Mouse (Mus musculus): ENCODE measurements around the gene Kirrel. TPM values are rescaled to one million over a fixed set of nuclear protein-coding genes. Genes with fewer than 3 reads are reported as not detected.
A peak's percentile ranks its signal among the peaks of the same experiment; 100 is the strongest.

Kirrel gene
- polyA plus RNA-seq, 1 experiment from 2014 or later, result 12.0 TPM

GRCm38 (mm10) chr3:87194591-87194990, 20.0 kb upstream of the Kirrel start:
- H3K27ac ChIP-seq (replicated peaks; ENCODE audit: low read depth, low read length), result no peak overlapping the region
- H3K9me3 ChIP-seq (replicated peaks; ENCODE audit: control insufficient read depth, low read length), result no peaks in the 10 kb centered on the region
- no peak overlapping the region for H3K9ac ChIP-seq (replicated peaks; ENCODE audit: low read length)
- no peaks in the 10 kb centered on the region for H3K27me3 ChIP-seq (ENCODE audit: control insufficient read depth, insufficient read depth, low read length)
- no peaks in the 10 kb centered on the region for H3K4me1 ChIP-seq (ENCODE audit: control insufficient read depth, insufficient read depth, low read length)
- no peak for ATAC-seq (replicated peaks; ENCODE audit: insufficient number of reproducible peaks, low FRiP score, low TSS enrichment, low read depth)
- WGBS, result 74% methylated on average over 2 of the region's 2 CpGs
- no peak overlapping the region for H3K4me2 ChIP-seq (ENCODE audit: low read depth, low read length)
- no peak overlapping the region for H3K4me3 ChIP-seq (ENCODE audit: low read depth, low read length)
- H3K36me3 ChIP-seq (replicated peaks; ENCODE audit: control insufficient read depth, insufficient read depth, low read depth, low read length), result no peaks in the 10 kb centered on the region
- DNase-seq (ENCODE audit: low spot score), result no peak

DNA sequence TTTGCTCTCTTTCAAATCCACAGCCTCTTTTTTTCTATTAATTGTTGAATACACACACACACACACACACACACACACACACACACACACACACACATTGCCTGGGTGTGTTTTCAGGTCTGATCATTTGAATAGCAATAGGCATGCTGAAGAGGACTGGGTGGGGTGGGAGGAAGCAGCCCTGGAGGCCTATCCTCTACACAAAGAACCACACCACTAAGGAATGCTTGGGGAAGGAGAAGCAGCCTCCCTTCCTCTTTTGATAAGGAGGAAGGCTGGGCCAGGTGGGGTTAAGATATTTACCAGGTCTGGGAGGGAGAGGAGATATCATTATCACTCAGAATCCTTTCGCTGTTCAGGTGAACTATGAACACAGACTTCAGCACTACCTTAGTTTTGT, 19.2 kb upstream of the Kirrel start:
- H3K36me3 ChIP-seq (replicated peaks; ENCODE audit: control insufficient read depth, insufficient read depth, low read depth, low read length), result no peaks in the 10 kb centered on the region
- no peak overlapping the region for H3K9ac ChIP-seq (replicated peaks; ENCODE audit: low read length)
- no peaks in the 10 kb centered on the region for H3K4me1 ChIP-seq (ENCODE audit: control insufficient read depth, insufficient read depth, low read length)
- no peak overlapping the region for H3K4me2 ChIP-seq (ENCODE audit: low read depth, low read length)
- no peak overlapping the region for H3K4me3 ChIP-seq (ENCODE audit: low read depth, low read length)
- no peaks in the 10 kb centered on the region for H3K9me3 ChIP-seq (replicated peaks; ENCODE audit: control insufficient read depth, low read length)
- no peak overlapping the region for H3K27ac ChIP-seq (replicated peaks; ENCODE audit: low read depth, low read length)
- DNase-seq (ENCODE audit: low spot score) (no peak), ATAC-seq (replicated peaks; ENCODE audit: insufficient number of reproducible peaks, low FRiP score, low TSS enrichment, low read depth) (no peak)
- no peaks in the 10 kb centered on the region for H3K27me3 ChIP-seq (ENCODE audit: control insufficient read depth, insufficient read depth, low read length)
- WGBS, result 62% methylated on average over 1 of the region's 1 CpGs

GRCm38 (mm10) chr3:87193352-87193751, 18.8 kb upstream of the Kirrel start:
- no peaks in the 10 kb centered on the region for H3K9me3 ChIP-seq (replicated peaks; ENCODE audit: control insufficient read depth, low read length)
- DNase-seq (ENCODE audit: low spot score), result no peak
- H3K27ac ChIP-seq (replicated peaks; ENCODE audit: low read depth, low read length), result no peak overlapping the region
- H3K4me1 ChIP-seq (ENCODE audit: control insufficient read depth, insufficient read depth, low read length), result no peaks in the 10 kb centered on the region
- H3K36me3 ChIP-seq (replicated peaks; ENCODE audit: control insufficient read depth, insufficient read depth, low read depth, low read length), result no peaks in the 10 kb centered on the region
- WGBS, result 63% methylated on average over 6 of the region's 6 CpGs
- H3K27me3 ChIP-seq (ENCODE audit: control insufficient read depth, insufficient read depth, low read length), result no peaks in the 10 kb centered on the region
- ATAC-seq (replicated peaks; ENCODE audit: insufficient number of reproducible peaks, low FRiP score, low TSS enrichment, low read depth), result no peak
- H3K4me2 ChIP-seq (ENCODE audit: low read depth, low read length), result no peak overlapping the region
- no peak overlapping the region for H3K4me3 ChIP-seq (ENCODE audit: low read depth, low read length)
- H3K9ac ChIP-seq (replicated peaks; ENCODE audit: low read length), result no peak overlapping the region

DNA sequence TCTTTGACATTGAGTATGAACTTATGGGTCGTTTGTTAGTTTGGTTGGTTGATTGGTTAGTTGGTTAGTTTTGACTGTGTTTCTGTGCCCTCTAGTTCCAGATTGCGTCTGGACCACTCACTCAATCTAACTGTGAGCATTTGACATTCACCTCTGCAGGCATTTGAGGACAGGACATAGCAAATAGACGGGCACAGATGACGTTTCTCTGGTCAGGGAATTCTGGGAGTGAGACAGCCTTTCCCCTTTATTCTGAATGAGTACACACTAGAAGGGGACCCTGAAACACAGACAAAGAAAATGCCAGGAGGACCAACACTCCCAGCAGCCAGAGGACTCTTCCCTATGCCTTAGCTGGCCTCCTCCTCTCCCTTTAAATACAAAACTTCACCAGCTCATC, 2.1 kb upstream of the Kirrel start:
- 75% methylated on average over 4 of the region's 4 CpGs for WGBS
- no peak for ATAC-seq (replicated peaks; ENCODE audit: insufficient number of reproducible peaks, low FRiP score, low TSS enrichment, low read depth)
- Histone ChIP-seq H3K9ac (replicated peaks; ENCODE audit: low read length) (no peak overlapping the region), H3K4me3 (ENCODE audit: low read depth, low read length) (no peak overlapping the region), H3K9me3 (replicated peaks; ENCODE audit: control insufficient read depth, low read length) (no peaks in the 10 kb centered on the region), H3K27me3 (ENCODE audit: control insufficient read depth, insufficient read depth, low read length) (no peaks in the 10 kb centered on the region), H3K4me2 (ENCODE audit: low read depth, low read length) (no peak overlapping the region), H3K4me1 (ENCODE audit: control insufficient read depth, insufficient read depth, low read length) (no peaks in the 10 kb centered on the region; the same call in 1 of the 2 replicates), H3K27ac (replicated peaks; ENCODE audit: low read depth, low read length) (no peak overlapping the region), H3K36me3 (replicated peaks; ENCODE audit: control insufficient read depth, insufficient read depth, low read depth, low read length) (no peaks in the 10 kb centered on the region)
- DNase-seq (ENCODE audit: low spot score), result no peak

GRCm38 (mm10) chr3:87175438-87175815, 880 bp upstream of the Kirrel start:
- H3K9ac ChIP-seq (replicated peaks; ENCODE audit: low read length), result no peak overlapping the region
- DNase-seq (ENCODE audit: low spot score) (peak; percentile 73), ATAC-seq (replicated peaks; ENCODE audit: insufficient number of reproducible peaks, low FRiP score, low TSS enrichment, low read depth) (no peak)
- peaks cover 6% of the 10 kb centered on the region for H3K4me1 ChIP-seq (ENCODE audit: control insufficient read depth, insufficient read depth, low read length)
- no peaks in the 10 kb centered on the region for H3K36me3 ChIP-seq (replicated peaks; ENCODE audit: control insufficient read depth, insufficient read depth, low read depth, low read length)
- H3K9me3 ChIP-seq (replicated peaks; ENCODE audit: control insufficient read depth, low read length), result no peaks in the 10 kb centered on the region
- H3K4me2 ChIP-seq (ENCODE audit: low read depth, low read length), result no peak overlapping the region; the same call in 1 of the 2 replicates
- H3K27me3 ChIP-seq (ENCODE audit: control insufficient read depth, insufficient read depth, low read length), result no peaks in the 10 kb centered on the region
- 57% methylated on average over 3 of the region's 3 CpGs for whole genome bisulfite sequencing
- no peak overlapping the region for H3K4me3 ChIP-seq (ENCODE audit: low read depth, low read length)
- H3K27ac ChIP-seq (replicated peaks; ENCODE audit: low read depth, low read length), result no peak overlapping the region

DNA sequence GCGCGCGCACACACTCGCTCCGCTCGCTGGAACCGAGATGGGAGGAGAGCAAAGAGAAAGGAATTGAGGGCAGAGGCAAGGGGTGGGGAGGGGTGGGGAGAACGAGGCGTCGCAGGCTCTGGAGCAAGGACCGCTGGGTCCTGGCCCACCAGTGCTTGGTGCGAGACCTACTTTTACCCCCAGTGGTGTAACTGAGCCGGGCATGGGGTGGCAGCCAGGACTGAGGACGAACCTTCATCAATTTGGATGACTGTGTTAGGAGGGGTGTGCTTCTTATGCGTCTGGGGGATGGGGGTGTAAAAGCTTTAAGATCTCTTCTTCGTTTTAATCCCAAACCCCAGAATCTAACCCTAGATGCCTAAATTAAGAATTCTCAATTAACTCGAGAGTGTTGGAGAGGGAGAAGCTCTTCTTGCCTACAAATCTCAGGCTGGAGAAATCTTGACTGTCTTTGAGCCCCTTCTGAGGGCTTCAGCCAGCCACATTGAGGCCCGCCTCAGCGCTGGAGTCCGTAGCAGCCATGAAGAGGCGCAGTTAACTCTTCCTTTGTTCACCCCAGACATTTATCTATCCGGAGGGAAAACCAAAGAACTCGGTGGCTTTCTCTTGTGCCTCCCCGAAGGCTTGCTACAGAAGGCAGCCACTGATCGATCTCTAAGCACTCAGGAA, 356 bp upstream of the Kirrel start:
- Histone ChIP-seq H3K36me3 (replicated peaks; ENCODE audit: control insufficient read depth, insufficient read depth, low read depth, low read length) (no peaks in the 10 kb centered on the region), H3K9ac (replicated peaks; ENCODE audit: low read length) (peak overlapping the region; percentile 89), H3K4me3 (ENCODE audit: low read depth, low read length) (peak overlapping the region; percentile 59), H3K27ac (replicated peaks; ENCODE audit: low read depth, low read length) (peak overlapping the region; percentile 80), H3K4me2 (ENCODE audit: low read depth, low read length) (peak overlapping the region; percentile 86), H3K9me3 (replicated peaks; ENCODE audit: control insufficient read depth, low read length) (no peaks in the 10 kb centered on the region), H3K27me3 (ENCODE audit: control insufficient read depth, insufficient read depth, low read length) (no peaks in the 10 kb centered on the region), H3K4me1 (ENCODE audit: control insufficient read depth, insufficient read depth, low read length) (peaks cover 6% of the 10 kb centered on the region)
- WGBS, result 2% methylated on average over 25 of the region's 25 CpGs
- no peak for DNase-seq (ENCODE audit: low spot score)
- ATAC-seq (replicated peaks; ENCODE audit: insufficient number of reproducible peaks, low FRiP score, low TSS enrichment, low read depth), result no peak; the same call in 1 of the 2 replicates

- H3K4me2 ChIP-seq (ENCODE audit: low read depth, low read length), result peak overlapping the region; percentile 86
- no peaks in the 10 kb centered on the region for H3K9me3 ChIP-seq (replicated peaks; ENCODE audit: control insufficient read depth, low read length)
- DNase-seq (ENCODE audit: low spot score) (no peak), ATAC-seq (replicated peaks; ENCODE audit: insufficient number of reproducible peaks, low FRiP score, low TSS enrichment, low read depth) (no peak)
- peak overlapping the region; percentile 59 for H3K4me3 ChIP-seq (ENCODE audit: low read depth, low read length)
- under 1% methylated on average over 8 of the region's 8 CpGs for WGBS
- H3K27me3 ChIP-seq (ENCODE audit: control insufficient read depth, insufficient read depth, low read length), result no peaks in the 10 kb centered on the region
- peak overlapping the region; percentile 80 for H3K27ac ChIP-seq (replicated peaks; ENCODE audit: low read depth, low read length)
- H3K4me1 ChIP-seq (ENCODE audit: control insufficient read depth, insufficient read depth, low read length), result peaks cover 12% of the 10 kb centered on the region
- H3K9ac ChIP-seq (replicated peaks; ENCODE audit: low read length), result peak overlapping the region; percentile 89
- no peaks in the 10 kb centered on the region for H3K36me3 ChIP-seq (replicated peaks; ENCODE audit: control insufficient read depth, insufficient read depth, low read depth, low read length)
These were observed 961 bp downstream of the Kirrel start for GRCm38 (mm10) chr3:87173486-87174085.

GRCm38 (mm10) chr3:87173103-87173444, 1.5 kb downstream of the Kirrel start:
- Histone ChIP-seq H3K27me3 (ENCODE audit: control insufficient read depth, insufficient read depth, low read length) (no peaks in the 10 kb centered on the region), H3K9me3 (replicated peaks; ENCODE audit: control insufficient read depth, low read length) (no peaks in the 10 kb centered on the region), H3K4me3 (ENCODE audit: low read depth, low read length) (peak overlapping the region; percentile 59), H3K9ac (replicated peaks; ENCODE audit: low read length) (peak overlapping the region; percentile 89), H3K4me1 (ENCODE audit: control insufficient read depth, insufficient read depth, low read length) (peaks cover 14% of the 10 kb centered on the region), H3K4me2 (ENCODE audit: low read depth, low read length) (peak overlapping the region; percentile 86), H3K36me3 (replicated peaks; ENCODE audit: control insufficient read depth, insufficient read depth, low read depth, low read length) (no peaks in the 10 kb centered on the region), H3K27ac (replicated peaks; ENCODE audit: low read depth, low read length) (peak overlapping the region; percentile 80)
- DNase-seq (ENCODE audit: low spot score) (no peak), ATAC-seq (replicated peaks; ENCODE audit: insufficient number of reproducible peaks, low FRiP score, low TSS enrichment, low read depth) (peak; percentile 26; the same call in 1 of the 2 replicates)
- WGBS, result 4% methylated on average over 2 of the region's 2 CpGs
